Mouse (Mus musculus) olfactory bulb, adult 2 months (tissue): Measurements from ENCODE around the gene Rapgef5.

ENCODE experiments used
- CTCF ChIP-seq: fragments of 200-500 bp; IDR thresholded peaks from 2 replicates; pipeline ENCODE4 v1.5.1; 2012; ENCODE audit warnings: low read depth, mild to moderate bottlenecking, low read length, moderate library complexity; ENCODE audit not compliant: insufficient read depth
- POLR2A ChIP-seq: fragments of 200-500 bp; IDR thresholded peaks from 2 replicates; pipeline ENCODE4 v1.6.1; 2012; ENCODE audit warnings: mild to moderate bottlenecking, low read depth, low read length, moderate library complexity; ENCODE audit not compliant: insufficient read depth

GRCm38 (mm10) chr12:117657766-117658165 is 141.5 kb downstream of the Rapgef5 start:
- TF ChIP-seq POLR2A, result no peak
- TF ChIP-seq CTCF, result no peak
